Mouse (Mus musculus) intestine, postnatal 0 days (tissue): Measurements from ENCODE around the gene Cx3cr1. TPM values are rescaled to one million over a fixed set of nuclear protein-coding genes. Genes with fewer than 3 reads are reported as not detected.
"Not testable (repeated sequence)": the region's sequence is repeated elsewhere in the genome, so short reads cannot be mapped to it uniquely, and the experiment has no call there.

ENCODE experiments used
- ATAC-seq: fragments of 200-750 bp; cut with Nextera tagmentation; 2 replicates; pipeline ENCODE4 v1.8.0; 2017; ENCODE audit warnings: mild to moderate bottlenecking, moderate TSS enrichment, moderate library complexity
- H3K27ac ChIP-seq: fragments of 300-500 bp; sonication (generic); 2 replicates; pipeline ENCODE4 v1.5.1; 2014; ENCODE audit warnings: mild to moderate bottlenecking, low read depth, low read length, moderate library complexity
- H3K27me3 ChIP-seq: fragments of 300-500 bp; sonication (generic); replicated peaks from 2 replicates; pipeline ENCODE4 v1.6.1; 2014; ENCODE audit warnings: low read length, mixed read lengths; ENCODE audit not compliant: control insufficient read depth, insufficient read depth
- H3K36me3 ChIP-seq: fragments of 300-500 bp; sonication (generic); 2 replicates; pipeline ENCODE4 v1.6.1; 2014; ENCODE audit warnings: mild to moderate bottlenecking, moderate library complexity; ENCODE audit not compliant: control insufficient read depth, insufficient read depth
- H3K4me1 ChIP-seq: fragments of 300-500 bp; sonication (generic); replicated peaks from 2 replicates; pipeline ENCODE4 v1.6.1; 2014; ENCODE audit warnings: antibody characterized with exemption, low read length, mixed read lengths; ENCODE audit not compliant: control insufficient read depth, insufficient read depth
- H3K4me2 ChIP-seq: fragments of 300-500 bp; sonication (generic); replicated peaks from 2 replicates; pipeline ENCODE4 v1.6.1; 2014; ENCODE audit warnings: low read depth, mild to moderate bottlenecking, moderate library complexity
- H3K4me3 ChIP-seq: fragments of 300-500 bp; sonication (generic); 2 replicates; pipeline ENCODE4 v1.5.1; 2014; ENCODE audit warnings: low read depth, low read length
- H3K9ac ChIP-seq: fragments of 300-500 bp; sonication (generic); 2 replicates; pipeline ENCODE4 v1.6.1; 2014; ENCODE audit warnings: mild to moderate bottlenecking, low read depth, low read length
- H3K9me3 ChIP-seq: fragments of 300-500 bp; sonication (generic); 2 replicates; pipeline ENCODE4 v1.6.1; 2016; ENCODE audit warnings: mixed run types; ENCODE audit not compliant: control insufficient read depth
- CTCF ChIP-seq: sonication (generic); IDR thresholded peaks from 2 replicates; pipeline ENCODE4 v1.5.1; 2016; ENCODE audit warnings: low read depth, mild to moderate bottlenecking, control low read depth, antibody characterized with exemption, moderate library complexity
- WGBS: fragments of 180-500 bp; shearing (Covaris S2); extraction: QIAGEN DNeasy Blood & Tissue Kit; methylation state at CpG from one replicate; pipeline ENCODE4 v1.1.7; 2014; 5-methylcytosine and 5-hydroxymethylcytosine counted together
- polyA plus RNA-seq: library from polyadenylated mRNA; unstranded; fragments of >200 nt; fragmentation: Nextera tagmentation; extraction: Ambion mirVana; gene quantifications from 2 replicates; pipeline ENCODE4 v1.2.1, GENCODE M21; 2015

Gene Cx3cr1
- polyA plus RNA-seq, 1 experiment from 2014 or later, result 5.4 TPM

DNA sequence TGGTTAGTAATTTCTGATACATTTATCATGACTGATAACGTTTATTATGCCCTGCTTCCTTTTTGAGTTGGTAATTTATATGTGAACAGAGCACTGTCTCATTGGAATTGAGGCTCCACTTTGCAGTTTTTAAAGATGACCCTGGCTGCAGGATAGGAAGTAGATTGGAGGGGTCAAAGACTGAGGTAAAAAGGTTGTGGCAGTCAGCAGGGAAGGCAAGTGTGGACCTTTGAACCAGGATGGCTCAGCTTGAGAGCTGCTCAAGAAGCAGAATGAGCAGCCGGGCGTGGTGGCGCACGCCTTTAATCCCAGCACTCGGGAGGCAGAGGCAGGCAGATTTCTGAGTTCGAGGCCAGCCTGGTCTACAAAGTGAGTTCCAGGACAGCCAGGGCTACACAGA is 43.8 kb upstream of the Cx3cr1 start:
- Histone ChIP-seq H3K4me1 (0 out of 2 replicates have a peak, but pooled peaks cover 6% of the 10 kb centered on the region), H3K27me3 (no peaks in the 10 kb centered on the region), H3K9me3 (no peaks in the 10 kb centered on the region), H3K4me2 (no peak overlapping the region), H3K9ac (no peak overlapping the region), H3K4me3 (no peak overlapping the region), H3K27ac (no peak overlapping the region), H3K36me3 (peaks cover 19% of the 10 kb centered on the region; the same call in 1 of the 2 replicates)
- WGBS, result 68% methylated on average over 6 of the region's 7 CpGs
- ATAC-seq, result no peak
- TF ChIP-seq CTCF, result no peak

DNA sequence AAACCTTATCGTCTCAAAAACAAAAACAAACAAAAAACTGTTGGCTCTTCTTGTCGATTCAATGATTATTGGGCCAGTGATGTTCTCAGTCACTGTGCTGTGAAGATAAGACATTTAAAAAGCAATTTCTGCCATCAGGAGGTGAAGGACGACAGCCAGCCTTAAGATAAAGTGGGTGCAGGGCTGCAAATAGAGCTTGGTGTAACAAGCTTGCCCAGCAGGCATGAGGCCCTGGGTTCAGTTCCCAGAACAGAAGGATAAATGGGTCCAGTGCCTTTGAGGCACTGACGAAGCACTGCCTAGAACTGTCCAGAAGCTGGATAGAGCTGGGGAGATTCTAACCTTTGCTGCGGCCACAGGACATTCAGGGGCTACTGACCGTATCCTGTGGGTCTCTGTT is 42.8 kb upstream of the Cx3cr1 start:
- no peak for ATAC-seq
- H3K4me3 ChIP-seq, result no peak overlapping the region
- no peak overlapping the region for H3K27ac ChIP-seq
- H3K27me3 ChIP-seq, result no peaks in the 10 kb centered on the region
- WGBS, result 93% methylated on average over 6 of the region's 6 CpGs
- H3K36me3 ChIP-seq, result peaks cover 10% of the 10 kb centered on the region; the same call in 1 of the 2 replicates
- no peaks in the 10 kb centered on the region for H3K9me3 ChIP-seq
- no peak for TF ChIP-seq CTCF
- H3K4me2 ChIP-seq, result no peak overlapping the region
- 0 out of 2 replicates have a peak, but pooled peaks cover 6% of the 10 kb centered on the region for H3K4me1 ChIP-seq
- no peak overlapping the region for H3K9ac ChIP-seq

DNA sequence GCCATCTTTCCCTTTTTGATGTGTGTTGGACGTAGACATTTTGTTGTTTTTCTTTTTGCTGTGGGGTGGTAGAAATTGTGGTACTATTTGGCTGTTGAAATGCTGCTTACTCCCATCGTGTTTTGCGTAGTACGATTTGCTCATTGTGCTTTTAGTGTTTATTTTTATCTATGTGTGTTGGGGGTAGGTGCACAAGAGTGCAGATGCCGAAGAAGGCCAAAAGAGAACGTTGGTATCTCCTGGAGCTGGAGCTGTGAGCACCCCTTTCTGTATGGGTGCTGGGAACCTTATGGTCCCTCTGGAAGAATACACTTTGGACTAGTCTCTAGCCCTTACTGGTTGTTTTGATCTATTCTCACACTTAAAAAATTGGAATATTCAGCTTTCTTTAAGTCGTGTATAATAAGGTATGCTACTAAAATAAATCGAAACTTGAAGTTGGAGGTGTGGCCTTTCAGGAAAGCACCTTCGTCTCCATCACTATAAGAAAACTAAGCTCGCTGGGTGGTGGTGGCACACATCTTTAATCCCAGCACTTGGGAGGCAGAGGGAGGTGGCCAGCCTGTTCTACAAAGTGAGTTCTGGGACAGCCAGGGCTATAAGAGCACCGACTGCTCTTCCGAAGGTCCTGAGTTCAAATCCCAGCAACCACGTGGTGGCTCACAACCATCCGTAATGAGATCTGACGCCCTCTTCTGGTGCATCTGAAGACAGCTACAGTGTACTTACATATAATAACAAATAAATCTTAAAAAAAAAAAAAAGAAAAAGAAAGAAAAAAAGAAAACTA is 41.7 kb upstream of the Cx3cr1 start:
- Histone ChIP-seq H3K27ac (no peak overlapping the region), H3K4me3 (peak overlapping the region; percentile 75), H3K27me3 (no peaks in the 10 kb centered on the region), H3K9ac (no peak overlapping the region), H3K4me2 (peak overlapping the region; percentile 79), H3K4me1 (0 out of 2 replicates have a peak, but pooled peaks cover 6% of the 10 kb centered on the region), H3K9me3 (no peaks in the 10 kb centered on the region), H3K36me3 (0 out of 2 replicates have a peak, but pooled peaks cover under 1% of the 10 kb centered on the region)
- WGBS, result 76% methylated on average over 15 of the region's 15 CpGs
- ATAC-seq, result no peak
- no peak for TF ChIP-seq CTCF

DNA sequence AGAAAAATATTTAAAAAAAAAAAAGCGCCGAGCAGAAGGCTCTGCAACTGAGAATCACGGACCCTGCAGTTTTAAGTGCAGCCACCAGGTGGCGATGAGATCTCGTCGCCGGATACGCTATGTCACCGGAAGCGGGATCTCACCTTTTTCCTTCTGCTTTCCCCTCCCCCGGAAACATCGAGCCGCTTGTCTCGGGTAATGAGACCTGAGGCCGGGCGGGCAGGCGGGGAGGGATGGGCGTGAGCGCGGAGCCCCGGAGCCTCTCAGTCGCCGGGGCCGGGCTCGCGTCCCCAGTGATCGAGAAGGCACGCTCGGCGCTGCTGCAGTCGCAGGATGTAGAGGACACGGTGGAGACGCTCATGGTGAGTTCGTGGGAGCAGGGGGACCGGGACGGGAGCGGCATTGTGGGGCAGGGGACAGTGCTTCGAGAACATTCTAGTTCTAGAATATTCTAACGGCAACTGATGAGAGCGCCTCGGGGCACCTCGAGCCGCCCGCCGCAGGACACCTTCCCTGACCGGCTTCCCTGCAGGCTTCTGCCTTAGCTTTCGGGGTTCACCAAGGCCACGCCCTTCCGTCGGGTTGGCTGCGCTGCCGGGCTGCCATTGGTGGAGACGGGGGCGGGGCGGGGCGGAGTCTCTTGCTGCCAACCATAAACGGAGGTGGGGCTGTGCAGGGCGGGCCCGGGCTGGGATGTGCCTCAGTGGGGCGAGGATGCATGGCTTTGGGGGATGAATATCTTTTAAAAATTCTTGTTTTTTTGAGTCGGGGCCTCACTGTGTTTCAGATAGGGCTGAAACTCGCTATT is 40.7 kb upstream of the Cx3cr1 start, which contains the start of gene Slc25a38:
Slc25a38 (plus strand) TSS at position 164 of the 808 bp plus-strand sequence.
- 0 out of 2 replicates have a peak, but pooled peaks cover 6% of the 10 kb centered on the region for H3K4me1 ChIP-seq
- WGBS, result under 1% methylated on average over 62 of the region's 62 CpGs
- H3K4me2 ChIP-seq, result peak within 1 kb of the TSS; percentile 79
- no peaks in the 10 kb centered on the region for H3K36me3 ChIP-seq
- peak within 1 kb of the TSS; percentile 75 for H3K4me3 ChIP-seq
- no peaks in the 10 kb centered on the region for H3K9me3 ChIP-seq
- peak within 1 kb of the TSS; percentile 60 for H3K9ac ChIP-seq
- peak within 1 kb of the TSS; percentile 86 for H3K27ac ChIP-seq
- H3K27me3 ChIP-seq, result no peaks in the 10 kb centered on the region
- ATAC-seq, result peak; percentile 97
- peak; percentile 84 for TF ChIP-seq CTCF

DNA sequence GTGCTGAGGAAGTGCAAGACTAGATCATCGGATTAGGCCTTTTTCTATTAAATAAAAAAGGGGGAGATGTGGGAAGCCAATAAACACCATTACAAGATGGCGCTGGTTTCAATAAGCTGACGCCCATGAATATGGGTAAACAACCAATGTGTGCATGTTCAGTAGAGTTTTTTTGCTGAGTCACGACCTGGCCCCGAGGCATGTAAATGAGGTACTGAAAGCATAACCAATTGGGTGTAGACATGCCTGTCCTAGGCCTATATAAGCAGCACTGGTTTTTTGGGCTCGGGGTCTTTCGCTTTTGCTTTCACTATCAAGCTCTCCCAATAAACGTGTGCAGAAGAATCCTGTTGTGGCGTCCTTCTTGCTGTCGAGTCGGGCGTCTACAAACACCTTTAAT is 39.3 kb upstream of the Cx3cr1 start:
- not testable (repeated sequence) for H3K4me1 ChIP-seq, H3K27me3 ChIP-seq, H3K4me2 ChIP-seq, H3K9ac ChIP-seq, H3K9me3 ChIP-seq, H3K27ac ChIP-seq, H3K4me3 ChIP-seq, H3K36me3 ChIP-seq, ATAC-seq
- WGBS, result 91% methylated on average over 12 of the region's 12 CpGs

DNA sequence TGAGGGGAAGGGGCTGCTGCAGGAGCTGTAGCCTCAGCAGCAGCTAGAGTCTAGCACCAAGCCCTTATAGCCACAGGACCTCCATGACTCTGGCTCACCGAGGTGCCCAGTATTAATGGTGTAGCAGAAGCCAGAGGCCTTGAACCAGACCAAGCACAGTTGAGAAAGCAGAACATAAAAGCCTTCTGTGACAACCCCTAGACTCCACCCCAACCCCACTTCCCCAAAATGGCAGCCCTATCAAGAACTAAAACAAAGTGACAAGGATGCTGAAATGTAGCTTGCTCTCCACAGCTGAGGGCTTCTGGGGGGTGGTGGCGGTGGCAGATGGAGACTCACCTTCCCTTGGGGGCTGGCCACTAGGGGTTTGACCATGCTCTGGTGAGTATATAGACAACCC is 31.5 kb upstream of the Cx3cr1 start:
- Histone ChIP-seq H3K9me3 (no peaks in the 10 kb centered on the region), H3K9ac (no peak overlapping the region), H3K4me1 (no peaks in the 10 kb centered on the region), H3K27ac (no peak overlapping the region), H3K27me3 (no peaks in the 10 kb centered on the region), H3K36me3 (no peaks in the 10 kb centered on the region), H3K4me3 (no peak overlapping the region), H3K4me2 (no peak overlapping the region)
- ATAC-seq, result no peak
- no peak for TF ChIP-seq CTCF
- 98% methylated on average over 2 of the region's 2 CpGs for WGBS
